Mouse (Mus musculus): ENCODE measurements around the gene Lzic.

DNA sequence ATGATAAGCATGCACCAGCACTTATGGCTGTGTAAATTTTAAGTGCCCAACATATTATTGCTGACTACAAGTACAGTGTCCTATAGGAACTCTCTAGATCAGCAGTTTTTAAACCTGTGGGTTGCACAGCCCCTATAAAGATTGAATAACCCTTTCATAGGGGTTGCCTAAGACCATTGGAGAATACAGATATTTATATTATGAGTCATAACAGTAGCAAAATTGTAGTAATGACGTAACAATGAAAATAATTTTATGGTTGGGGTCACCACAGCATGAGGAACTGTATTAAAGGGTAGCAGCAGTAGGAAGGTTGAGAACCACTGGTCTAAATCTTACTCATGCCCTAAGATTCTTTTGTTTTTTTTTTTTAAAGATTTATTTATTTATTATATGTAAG lies 25.6 kb upstream of the Lzic start:
- TF ChIP-seq HCFC1 (IDR thresholded peaks at IDR 0.05; ENCODE audit: borderline replicate concordance, insufficient read depth, low read length) (no peak), CHD2 (IDR thresholded peaks at IDR 0.05; ENCODE audit: low read depth, low read length) (no peak), MAFK (IDR thresholded peaks at IDR 0.05; ENCODE audit: insufficient read depth, low read depth, low read length) (no peak), ZC3H11A (IDR thresholded peaks at IDR 0.05; ENCODE audit: borderline replicate concordance, low read depth, low read length) (no peak)

All from ES-E14 (cell line).